Mouse (Mus musculus) stomach, postnatal 0 days (tissue): ENCODE measurements around the gene Anp32a.

ENCODE experiments used
- CTCF ChIP-seq: IDR thresholded peaks from 2 replicates; pipeline ENCODE4 v1.5.1; 2016; ENCODE audit warnings: antibody characterized with exemption, low read depth, mild to moderate bottlenecking, moderate library complexity
- EP300 ChIP-seq: optimal IDR thresholded peaks from 2 replicates; pipeline ENCODE3; 2016; ENCODE audit warnings: antibody characterized with exemption

DNA sequence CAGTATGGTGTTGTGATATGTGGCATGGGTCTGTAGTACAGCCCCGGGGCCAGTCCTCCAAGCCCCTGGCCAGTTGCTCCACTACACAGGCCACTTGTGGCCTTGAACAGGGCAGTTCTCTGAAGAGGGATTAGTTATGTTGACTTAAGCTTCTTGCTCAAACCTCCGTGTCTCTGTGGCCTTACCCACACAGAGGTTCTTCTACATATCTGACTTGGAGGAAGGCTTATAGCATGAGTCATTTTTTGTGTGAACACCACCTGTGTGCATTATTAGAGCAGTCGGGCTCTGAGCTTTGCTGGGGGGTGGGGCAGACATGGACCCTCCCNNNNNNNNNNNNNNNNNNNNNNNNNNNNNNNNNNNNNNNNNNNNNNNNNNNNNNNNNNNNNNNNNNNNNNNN, 33.2 kb downstream of the Anp32a start:
- no peak for TF ChIP-seq EP300
- no peak for TF ChIP-seq CTCF
